In the genomic region with DNA sequence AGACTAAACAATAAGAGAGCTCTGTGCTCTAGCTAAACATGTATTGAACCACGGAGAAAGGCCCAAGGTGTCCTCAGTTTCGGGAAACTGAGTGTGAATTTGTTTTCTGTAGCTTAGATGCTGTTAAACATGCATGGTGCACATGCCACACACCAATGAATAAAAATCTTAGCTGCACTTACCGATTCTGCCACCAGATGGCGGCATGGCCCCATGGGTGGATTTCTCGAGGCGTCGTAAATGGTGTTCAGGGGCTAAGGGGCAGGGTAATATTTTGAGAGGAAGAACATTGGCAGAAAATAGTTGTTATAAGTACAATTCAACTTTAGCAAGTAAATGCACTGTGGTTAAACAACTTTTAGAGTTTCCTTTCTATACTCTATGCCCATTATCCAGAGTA, we compare ENCODE assay signal across 8 mouse cellular contexts. TPM values are rescaled to one million over a fixed set of nuclear protein-coding genes. Genes with fewer than 3 reads are reported as not detected.
A peak's percentile ranks its signal among the peaks of the same experiment; 100 is the strongest.
DNase-seq lines count a peak whose midpoint lies in the region; ATAC-seq lines count a peak whose summit lies in the region.

No protein-coding gene starts in this region.

- DNase-seq in heart, adult 11 months, result peak; percentile 88
- DNase-seq in heart, postnatal 25 days (ENCODE audit: low spot score), result no peak
- peak; percentile 59 for DNase-seq in R1 (ENCODE audit: low read depth, low spot score)
- DNase-seq in cerebellum, postnatal 10 days, result peak; percentile 87 to 91
- peak; percentile 25 to 49 for DNase-seq in gastrocnemius, postnatal 36 days
- DNase-seq in layer of hippocampus, postnatal 14 days (ENCODE audit: low spot score in 2 of 2), result peak; percentile 77 to 84
- peak; percentile 78 for DNase-seq in splenic B cell, adult 2 months (ENCODE audit: low read depth, low spot score)

- intact Hi-C loops in heart, postnatal 25 days (cut with DNase I), result loop anchor here (1.0 to 10.0 kb wide), 3 partner anchors 200 to 722 kb away; no protein-coding TSS in a partner anchor
- intact Hi-C loops in gastrocnemius, postnatal 36 days (cut with DNase I), result loop anchor here (5.0 kb wide), 1 partner anchor 420 kb away; no protein-coding TSS in a partner anchor

- H3K36me3 ChIP-seq in splenic B cell, adult 2 months (ENCODE audit: control insufficient read depth, insufficient read depth, low read length, poor library complexity, severe bottlenecking), result no peaks in the 10 kb centered on the region

- ATAC-seq in megakaryocyte progenitor cell, adult 5-6 weeks (replicated peaks; ENCODE audit: poor library complexity), result peak; percentile 82

- no peaks in the 10 kb centered on the region for H3K27me3 ChIP-seq in splenic B cell, adult 2 months (ENCODE audit: control insufficient read depth, insufficient read depth, low read length, poor library complexity, severe bottlenecking)

RNA-seq across cellular contexts. Expression of gene Slc10a1, which starts 13.8 kb away (rescaled TPM):
- total RNA-seq in heart, postnatal 25 days (2021), result not detected
- total RNA-seq in gastrocnemius, postnatal 36 days (2021), result not detected
- total RNA-seq in layer of hippocampus, postnatal 14 days (2021), result not detected
- total RNA-seq in megakaryocyte progenitor cell, adult 5-6 weeks (2015), result not detected in 2 replicates
- not detected in 2 replicates for total RNA-seq in megakaryocyte progenitor cell, adult 5-6 weeks (2017)

RNA-seq across cellular contexts. Expression of gene Srsf5, which starts 37.0 kb away (rescaled TPM):
- total RNA-seq in heart, postnatal 25 days (2021), result 100 to 1,000 TPM; 105 to 109 TPM
- 100 to 1,000 TPM in 1 of 2 experiments, 10 to 100 TPM in 1; 68.5 to 119 TPM for total RNA-seq in gastrocnemius, postnatal 36 days (2021)
- 100 to 1,000 TPM; 355 to 387 TPM for total RNA-seq in layer of hippocampus, postnatal 14 days (2021)
- total RNA-seq in megakaryocyte progenitor cell, adult 5-6 weeks (2015), result 254 and 283 TPM in 2 replicates
- total RNA-seq in megakaryocyte progenitor cell, adult 5-6 weeks (2017), result 684 and 913 TPM in 2 replicates

RNA-seq across cellular contexts. Expression of gene Smoc1, which starts 44.3 kb away (rescaled TPM):
- 1 to 10 TPM; 5.3 to 6.8 TPM for total RNA-seq in heart, postnatal 25 days (2021)
- 1 to 10 TPM in 1 of 2 experiments, under 1 TPM in 1; 0.76 to 1.1 TPM for total RNA-seq in gastrocnemius, postnatal 36 days (2021)
- 1 to 10 TPM; 8.3 to 8.7 TPM for total RNA-seq in layer of hippocampus, postnatal 14 days (2021)
- total RNA-seq in megakaryocyte progenitor cell, adult 5-6 weeks (2015), result 0.54 and 0.83 TPM in 2 replicates
- 1.6 and 1.7 TPM in 2 replicates for total RNA-seq in megakaryocyte progenitor cell, adult 5-6 weeks (2017)
